Mouse (Mus musculus): ENCODE data around the gene Pip4k2b. TPM values are rescaled to one million over a fixed set of nuclear protein-coding genes. Genes with fewer than 3 reads are reported as not detected.

Pip4k2b gene
- total and polyA plus RNA-seq, 2 experiments from 2014 or later = 5.2 to 166 TPM

GRCm38 (mm10) chr11:97668160-97668559, 76.3 kb downstream of the Pip4k2b start:
- Histone ChIP-seq H3K9me3 (ENCODE audit: low read length) (no peaks in the 10 kb centered on the region), H3K4me1 (ENCODE audit: insufficient read depth, low read length) (no peaks in the 10 kb centered on the region), H3K4me2 (ENCODE audit: low read depth, low read length, poor library complexity, severe bottlenecking) (no peak overlapping the region), H3K4me3 (ENCODE audit: low read depth, low read length) (no peak overlapping the region), H3K9ac (replicated peaks; ENCODE audit: low read length, poor library complexity, severe bottlenecking) (no peak overlapping the region), H3K36me3 (ENCODE audit: insufficient read depth, low read length) (peaks cover 32% of the 10 kb centered on the region), H3K27ac (ENCODE audit: low read depth, low read length) (no peak overlapping the region), H3K27me3 (ENCODE audit: insufficient read depth, low read length) (no peaks in the 10 kb centered on the region)
- no peak for DNase-seq (ENCODE audit: low spot score)
- 93% methylated on average over 7 of the region's 7 CpGs for WGBS
- TF ChIP-seq CTCF (IDR thresholded peaks at IDR 0.05) = no peak
- no peak for ATAC-seq (ENCODE audit: low FRiP score)

GRCm38 (mm10) chr11:97666794-97667193, 77.7 kb downstream of the Pip4k2b start:
- Histone ChIP-seq H3K27me3 (ENCODE audit: insufficient read depth, low read length) (peaks cover 6% of the 10 kb centered on the region; the same call in 1 of the 2 replicates), H3K27ac (ENCODE audit: low read depth, low read length) (no peak overlapping the region), H3K9ac (replicated peaks; ENCODE audit: low read length, poor library complexity, severe bottlenecking) (no peak overlapping the region), H3K4me2 (ENCODE audit: low read depth, low read length, poor library complexity, severe bottlenecking) (no peak overlapping the region), H3K4me1 (ENCODE audit: insufficient read depth, low read length) (peaks cover 3% of the 10 kb centered on the region; the same call in 1 of the 2 replicates), H3K36me3 (ENCODE audit: insufficient read depth, low read length) (peaks cover 25% of the 10 kb centered on the region), H3K9me3 (ENCODE audit: low read length) (no peaks in the 10 kb centered on the region), H3K4me3 (ENCODE audit: low read depth, low read length) (no peak overlapping the region)
- no peak for TF ChIP-seq CTCF (IDR thresholded peaks at IDR 0.05)
- ATAC-seq (ENCODE audit: low FRiP score) = no peak
- 91% methylated on average over 15 of the region's 15 CpGs for WGBS
- no peak for DNase-seq (ENCODE audit: low spot score)

GRCm38 (mm10) chr11:97666221-97666620, 78.3 kb downstream of the Pip4k2b start:
- peak; percentile 62 for TF ChIP-seq CTCF (IDR thresholded peaks at IDR 0.05)
- Histone ChIP-seq H3K36me3 (ENCODE audit: insufficient read depth, low read length) (peaks cover 20% of the 10 kb centered on the region), H3K27me3 (ENCODE audit: insufficient read depth, low read length) (peaks cover 7% of the 10 kb centered on the region; the same call in 1 of the 2 replicates), H3K4me3 (ENCODE audit: low read depth, low read length) (no peak overlapping the region), H3K27ac (ENCODE audit: low read depth, low read length) (no peak overlapping the region), H3K4me1 (ENCODE audit: insufficient read depth, low read length) (peaks cover 3% of the 10 kb centered on the region; the same call in 1 of the 2 replicates), H3K9ac (replicated peaks; ENCODE audit: low read length, poor library complexity, severe bottlenecking) (no peak overlapping the region), H3K9me3 (ENCODE audit: low read length) (no peaks in the 10 kb centered on the region), H3K4me2 (ENCODE audit: low read depth, low read length, poor library complexity, severe bottlenecking) (no peak overlapping the region)
- DNase-seq (ENCODE audit: low spot score) (no peak), ATAC-seq (ENCODE audit: low FRiP score) (no peak)
- 94% methylated on average over 7 of the region's 7 CpGs for WGBS

- no peak for ATAC-seq (ENCODE audit: low FRiP score)
- H3K36me3 ChIP-seq (ENCODE audit: insufficient read depth, low read length) = peaks cover 13% of the 10 kb centered on the region
- WGBS = 80% methylated on average over 13 of the region's 13 CpGs
Measured at GRCm38 (mm10) chr11:97665431-97665830, 79.1 kb downstream of the Pip4k2b start.

More at GRCm38 (mm10) chr11:97665431-97665830, 79.1 kb downstream of the Pip4k2b start:
- Histone ChIP-seq H3K9ac (replicated peaks; ENCODE audit: low read length, poor library complexity, severe bottlenecking) (no peak overlapping the region), H3K4me3 (ENCODE audit: low read depth, low read length) (no peak overlapping the region), H3K9me3 (ENCODE audit: low read length) (no peaks in the 10 kb centered on the region), H3K27me3 (ENCODE audit: insufficient read depth, low read length) (peaks cover 7% of the 10 kb centered on the region; the same call in 1 of the 2 replicates), H3K27ac (ENCODE audit: low read depth, low read length) (no peak overlapping the region), H3K4me1 (ENCODE audit: insufficient read depth, low read length) (peaks cover 7% of the 10 kb centered on the region; the same call in 1 of the 2 replicates), H3K4me2 (ENCODE audit: low read depth, low read length, poor library complexity, severe bottlenecking) (0 out of 2 replicates have a peak overlapping the region, but pooled peaks have one; percentile 1)
- DNase-seq (ENCODE audit: low spot score) = no peak
- no peak for TF ChIP-seq CTCF (IDR thresholded peaks at IDR 0.05)

Small RNAs within 50 kb of the gene (microRNA-seq; reads per million reads assigned to microRNA genes)
- gene Mir6927 (ENCODE audit: borderline number of aligned reads) (not detected), gene Mir8102 (ENCODE audit: borderline number of aligned reads) (not detected)

Other genes starting within 250 kb of the Pip4k2b start
- 0.28 TPM in 1 of 2 replicates, not detected in the other for gene 4933428G20Rik, start 244.4 kb downstream of the Pip4k2b start, total RNA-seq (2014; rRNA removed)
- 0.34 and 0.91 TPM in 2 replicates for gene 4933428G20Rik, start 244.4 kb downstream of the Pip4k2b start, polyA plus RNA-seq (2015; fragmentation: Nextera tagmentation; extraction: Ambion mirVana)
- gene Srcin1, start 168.5 kb downstream of the Pip4k2b start, total RNA-seq (2014; rRNA removed) = 95.0 and 100 TPM in 2 replicates
- 13.1 and 14.0 TPM in 2 replicates for gene Srcin1, start 168.5 kb downstream of the Pip4k2b start, polyA plus RNA-seq (2015; fragmentation: Nextera tagmentation; extraction: Ambion mirVana)
- 5.0 and 8.4 TPM in 2 replicates for gene Epop, start 115.0 kb downstream of the Pip4k2b start, total RNA-seq (2014; rRNA removed)
- gene Epop, start 115.0 kb downstream of the Pip4k2b start, polyA plus RNA-seq (2015; fragmentation: Nextera tagmentation; extraction: Ambion mirVana) = 1.5 and 1.6 TPM in 2 replicates
- gene Mllt6, start 81.3 kb downstream of the Pip4k2b start, total RNA-seq (2014; rRNA removed) = 43.9 and 52.8 TPM in 2 replicates
- 1.5 and 1.7 TPM in 2 replicates for gene Mllt6, start 81.3 kb downstream of the Pip4k2b start, polyA plus RNA-seq (2015; fragmentation: Nextera tagmentation; extraction: Ambion mirVana)
- gene Cisd3, start 58.9 kb downstream of the Pip4k2b start, total RNA-seq (2014; rRNA removed) = 13.3 and 27.0 TPM in 2 replicates
- gene Cisd3, start 58.9 kb downstream of the Pip4k2b start, polyA plus RNA-seq (2015; fragmentation: Nextera tagmentation; extraction: Ambion mirVana) = 41.5 and 45.1 TPM in 2 replicates
- gene Pcgf2, start 44.2 kb downstream of the Pip4k2b start, total RNA-seq (2014; rRNA removed) = 16.0 and 19.6 TPM in 2 replicates
- gene Pcgf2, start 44.2 kb downstream of the Pip4k2b start, polyA plus RNA-seq (2015; fragmentation: Nextera tagmentation; extraction: Ambion mirVana) = 14.2 and 16.7 TPM in 2 replicates
- 386 and 449 TPM in 2 replicates for gene Psmb3, start 41.3 kb downstream of the Pip4k2b start, total RNA-seq (2014; rRNA removed)
- 473 and 491 TPM in 2 replicates for gene Psmb3, start 41.3 kb downstream of the Pip4k2b start, polyA plus RNA-seq (2015; fragmentation: Nextera tagmentation; extraction: Ambion mirVana)
- gene Cwc25, start 21.9 kb upstream of the Pip4k2b start, total RNA-seq (2014; rRNA removed) = 11.8 and 16.0 TPM in 2 replicates
- gene Cwc25, start 21.9 kb upstream of the Pip4k2b start, polyA plus RNA-seq (2015; fragmentation: Nextera tagmentation; extraction: Ambion mirVana) = 12.0 TPM in 2 replicates
- not detected in 2 replicates for gene 1700001P01Rik, start 31.2 kb upstream of the Pip4k2b start, total RNA-seq (2014; rRNA removed)
- gene 1700001P01Rik, start 31.2 kb upstream of the Pip4k2b start, polyA plus RNA-seq (2015; fragmentation: Nextera tagmentation; extraction: Ambion mirVana) = 0.29 TPM in 1 of 2 replicates, not detected in the other
- gene Rpl23, start 37.7 kb upstream of the Pip4k2b start, total RNA-seq (2014; rRNA removed) = 177 and 224 TPM in 2 replicates
- 308 and 329 TPM in 2 replicates for gene Rpl23, start 37.7 kb upstream of the Pip4k2b start, polyA plus RNA-seq (2015; fragmentation: Nextera tagmentation; extraction: Ambion mirVana)
- gene Lasp1, start 54.3 kb upstream of the Pip4k2b start, total RNA-seq (2014; rRNA removed) = 206 and 216 TPM in 2 replicates
- 174 and 179 TPM in 2 replicates for gene Lasp1, start 54.3 kb upstream of the Pip4k2b start, polyA plus RNA-seq (2015; fragmentation: Nextera tagmentation; extraction: Ambion mirVana)
- 37.7 and 43.6 TPM in 2 replicates for gene B230217C12Rik, start 96.1 kb upstream of the Pip4k2b start, total RNA-seq (2014; rRNA removed)
- 38.2 and 41.8 TPM in 2 replicates for gene B230217C12Rik, start 96.1 kb upstream of the Pip4k2b start, polyA plus RNA-seq (2015; fragmentation: Nextera tagmentation; extraction: Ambion mirVana)
- 0.38 and 0.80 TPM in 2 replicates for gene Fbxo47, start 139.4 kb upstream of the Pip4k2b start, total RNA-seq (2014; rRNA removed)
- gene Fbxo47, start 139.4 kb upstream of the Pip4k2b start, polyA plus RNA-seq (2015; fragmentation: Nextera tagmentation; extraction: Ambion mirVana) = 0.33 and 0.88 TPM in 2 replicates
- gene Plxdc1, start 241.7 kb upstream of the Pip4k2b start, total RNA-seq (2014; rRNA removed) = 2.4 and 3.1 TPM in 2 replicates
- 4.9 and 5.6 TPM in 2 replicates for gene Plxdc1, start 241.7 kb upstream of the Pip4k2b start, polyA plus RNA-seq (2015; fragmentation: Nextera tagmentation; extraction: Ambion mirVana)